Mouse (Mus musculus) heart, embryonic 10.5 days (tissue): ENCODE measurements at regions not wholly inside any gene's neighbourhood (a gene's known extent, or its start where the extent isn't known, plus 50 kb on each side); places are given as distances from the start of the nearest gene placed in this dataset.

Experiments
- DNase-seq: peaks from one replicate; pipeline ENCODE4 v3.0.0-alpha.2; 2017; ENCODE audit warnings: low spot score
- H3K27ac ChIP-seq: fragments of 300-500 bp; sonication (generic); 2 replicates; pipeline ENCODE4 v1.5.1; 2016; ENCODE audit warnings: mild to moderate bottlenecking
- H3K27me3 ChIP-seq: fragments of 300-500 bp; sonication (generic); 2 replicates; pipeline ENCODE4 v1.6.1; 2016; ENCODE audit warnings: mild to moderate bottlenecking; ENCODE audit not compliant: poor library complexity, insufficient read depth, severe bottlenecking
- H3K36me3 ChIP-seq: fragments of 300-500 bp; sonication (generic); 2 replicates; pipeline ENCODE4 v1.6.1; 2016; ENCODE audit warnings: mild to moderate bottlenecking, moderate library complexity
- H3K4me1 ChIP-seq: fragments of 300-500 bp; sonication (generic); 2 replicates; pipeline ENCODE4 v1.6.1; 2016; ENCODE audit warnings: mild to moderate bottlenecking
- H3K4me3 ChIP-seq: fragments of 300-500 bp; sonication (generic); 2 replicates; pipeline ENCODE4 v1.5.1; 2016; ENCODE audit warnings: mild to moderate bottlenecking, moderate library complexity
- H3K9me3 ChIP-seq: fragments of 300-500 bp; sonication (generic); 2 replicates; pipeline ENCODE4 v1.6.1; 2016; ENCODE audit warnings: mild to moderate bottlenecking, moderate library complexity
- WGBS: fragments of 180-500 bp; shearing (Covaris S2); methylation state at CpG from one replicate; pipeline ENCODE4 v1.1.7; 2016; 5-methylcytosine and 5-hydroxymethylcytosine counted together

- no peak overlapping the region for H3K27ac ChIP-seq
- H3K4me3 ChIP-seq, result no peak overlapping the region
- H3K27me3 ChIP-seq, result no peaks in the 10 kb centered on the region
- H3K9me3 ChIP-seq, result no peaks in the 10 kb centered on the region
- H3K4me1 ChIP-seq, result no peaks in the 10 kb centered on the region
- WGBS, result 69% methylated on average over 8 of the region's 8 CpGs
- H3K36me3 ChIP-seq, result no peaks in the 10 kb centered on the region
- no peak for DNase-seq
Observed at GRCm38 (mm10) chr7:40697551-40697950, 200.6 kb upstream of the Vstm2b start.

DNA sequence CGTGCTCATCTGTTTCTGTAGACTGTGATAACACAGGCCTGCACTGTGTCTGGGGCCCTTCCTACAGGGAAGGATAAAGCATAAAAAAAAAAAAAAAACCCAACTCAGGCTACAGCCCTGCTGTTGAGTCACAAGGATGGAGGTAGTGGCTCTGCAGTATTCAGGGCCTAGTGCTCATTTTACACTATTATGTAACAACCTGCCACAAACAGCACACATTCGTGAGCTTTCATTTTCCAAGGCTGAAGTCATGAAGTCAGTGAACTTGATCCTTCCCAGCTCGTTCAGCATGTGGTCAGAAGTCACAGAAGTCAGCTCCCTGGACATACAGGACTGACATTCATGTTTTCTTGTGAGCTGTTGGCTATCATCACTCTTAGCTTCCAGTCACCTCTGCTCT, 199.8 kb upstream of the Vstm2b start:
- no peak overlapping the region for H3K4me3 ChIP-seq
- no peaks in the 10 kb centered on the region for H3K27me3 ChIP-seq
- no peaks in the 10 kb centered on the region for H3K9me3 ChIP-seq
- H3K27ac ChIP-seq, result no peak overlapping the region
- WGBS, result 46% methylated on average over 3 of the region's 3 CpGs
- no peaks in the 10 kb centered on the region for H3K36me3 ChIP-seq
- H3K4me1 ChIP-seq, result no peaks in the 10 kb centered on the region
- DNase-seq, result no peak

GRCm38 (mm10) chr7:40699633-40700032, 198.5 kb upstream of the Vstm2b start:
- Histone ChIP-seq H3K4me1 (no peaks in the 10 kb centered on the region), H3K9me3 (no peaks in the 10 kb centered on the region), H3K4me3 (no peak overlapping the region), H3K27me3 (no peaks in the 10 kb centered on the region), H3K36me3 (no peaks in the 10 kb centered on the region), H3K27ac (no peak overlapping the region)
- 92% methylated on average over 1 of the region's 1 CpGs for WGBS
- DNase-seq, result no peak

DNA sequence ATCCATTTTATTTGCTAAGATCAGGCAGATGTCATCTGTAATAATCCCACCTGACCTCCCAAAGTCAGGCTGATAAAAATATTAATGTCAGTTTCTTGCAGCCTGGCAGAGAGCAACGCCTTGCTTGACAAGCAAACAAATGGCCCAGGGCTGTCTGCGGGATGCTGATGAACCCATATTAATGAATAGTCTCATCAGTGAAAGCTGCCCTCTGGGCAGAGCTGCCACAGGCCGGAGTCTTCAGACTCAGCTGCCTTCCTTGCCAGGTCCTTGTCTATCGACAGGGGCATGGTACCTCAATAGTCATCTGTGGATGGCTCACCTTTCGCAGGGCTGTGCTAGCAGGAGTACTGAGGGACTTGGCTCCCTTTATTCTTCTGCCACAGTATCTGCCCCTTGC, 197.5 kb upstream of the Vstm2b start:
- H3K36me3 ChIP-seq, result no peaks in the 10 kb centered on the region
- 76% methylated on average over 5 of the region's 5 CpGs for WGBS
- H3K27me3 ChIP-seq, result no peaks in the 10 kb centered on the region
- H3K9me3 ChIP-seq, result no peaks in the 10 kb centered on the region
- H3K27ac ChIP-seq, result no peak overlapping the region
- H3K4me3 ChIP-seq, result no peak overlapping the region
- no peak for DNase-seq
- no peaks in the 10 kb centered on the region for H3K4me1 ChIP-seq

DNA sequence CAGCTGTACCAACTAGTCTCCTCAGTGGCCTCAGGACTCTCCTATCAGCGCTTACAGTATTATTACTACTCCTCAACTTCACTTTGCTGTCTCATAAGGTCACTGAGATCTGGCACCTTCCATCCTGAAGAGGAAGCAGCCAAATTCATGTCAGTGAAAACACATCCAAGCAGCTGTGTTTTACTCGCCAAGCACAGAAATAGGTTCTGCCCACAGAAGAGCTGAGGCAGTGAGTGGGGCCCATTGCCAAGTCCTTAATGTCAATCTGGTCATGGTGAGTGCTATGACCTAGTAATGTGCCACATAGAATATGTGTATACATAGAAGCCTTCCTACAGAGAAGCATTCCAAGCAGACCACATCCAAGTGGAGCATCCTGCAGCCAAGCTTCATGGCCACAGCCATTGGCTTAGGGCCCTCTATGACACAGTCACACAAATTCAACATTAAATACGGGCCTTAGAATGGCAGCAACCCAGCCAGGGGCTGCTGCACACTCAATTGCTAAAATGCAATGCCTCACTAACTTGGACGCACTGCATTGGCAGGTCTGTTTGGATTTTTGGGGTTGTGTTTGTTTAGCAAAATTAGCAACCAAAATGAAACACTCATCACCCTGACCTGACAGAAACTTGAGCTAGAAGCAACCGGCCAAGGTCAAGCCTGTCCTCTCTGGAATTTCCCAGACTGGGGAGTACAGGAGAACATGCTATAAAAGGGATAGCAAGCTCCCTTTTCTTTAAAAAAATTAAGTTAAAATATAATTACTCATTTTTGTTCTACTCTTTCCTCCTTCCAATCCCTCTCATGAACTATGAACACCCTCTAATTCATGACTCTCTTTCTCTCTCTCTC, 195.7 kb upstream of the Vstm2b start:
- Histone ChIP-seq H3K36me3 (no peaks in the 10 kb centered on the region), H3K27ac (no peak overlapping the region), H3K9me3 (no peaks in the 10 kb centered on the region), H3K27me3 (no peaks in the 10 kb centered on the region), H3K4me1 (no peaks in the 10 kb centered on the region), H3K4me3 (no peak overlapping the region)
- no peak for DNase-seq
- 78% methylated on average over 5 of the region's 5 CpGs for WGBS

DNA sequence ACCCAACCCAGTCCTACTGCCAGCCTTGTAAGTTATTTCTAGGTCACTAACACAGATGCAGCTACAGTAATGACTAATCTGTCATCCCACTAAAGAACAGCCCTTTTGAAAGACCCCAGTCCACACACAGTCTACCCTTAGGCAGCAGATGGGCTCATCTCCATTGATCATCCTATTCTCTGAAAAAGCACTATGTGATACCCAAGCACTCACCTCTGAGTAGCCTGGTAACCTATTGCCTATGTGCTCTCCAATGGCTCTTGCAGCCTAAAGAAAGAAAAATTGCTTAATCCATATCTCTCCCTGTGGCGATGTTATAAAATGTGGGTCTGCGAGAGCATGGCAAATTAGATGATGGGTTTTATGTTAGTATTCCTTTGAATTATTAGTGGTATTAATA, 189.9 kb upstream of the Vstm2b start:
- no peaks in the 10 kb centered on the region for H3K4me1 ChIP-seq
- no peaks in the 10 kb centered on the region for H3K9me3 ChIP-seq
- H3K27ac ChIP-seq, result no peak overlapping the region
- DNase-seq, result no peak
- no peaks in the 10 kb centered on the region for H3K27me3 ChIP-seq
- WGBS, result 90% methylated on average over 2 of the region's 2 CpGs
- no peak overlapping the region for H3K4me3 ChIP-seq
- no peaks in the 10 kb centered on the region for H3K36me3 ChIP-seq

DNA sequence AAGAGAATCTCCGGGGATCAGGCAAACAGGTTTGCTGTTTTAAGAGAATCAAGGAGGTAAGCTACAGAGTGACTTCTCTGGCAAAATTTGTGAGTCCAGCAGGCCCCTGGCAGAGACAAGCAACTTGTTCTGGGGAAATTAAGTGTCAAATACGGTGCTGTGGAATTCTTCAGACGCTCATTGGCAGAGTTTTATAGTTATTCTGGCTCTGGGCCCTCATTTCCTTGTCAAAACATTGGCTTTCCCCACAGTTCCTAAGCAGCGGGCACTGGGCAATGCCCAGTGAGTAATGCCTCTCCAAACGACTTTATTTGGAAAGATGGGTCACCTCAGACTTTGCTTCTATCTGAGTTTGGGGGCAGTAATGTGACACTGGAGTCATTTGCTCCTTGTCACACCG, 180.1 kb upstream of the Vstm2b start:
- Histone ChIP-seq H3K4me3 (no peak overlapping the region), H3K9me3 (no peaks in the 10 kb centered on the region), H3K27ac (no peak overlapping the region), H3K36me3 (no peaks in the 10 kb centered on the region), H3K4me1 (no peaks in the 10 kb centered on the region), H3K27me3 (no peaks in the 10 kb centered on the region)
- WGBS, result 76% methylated on average over 6 of the region's 6 CpGs
- no peak for DNase-seq

DNA sequence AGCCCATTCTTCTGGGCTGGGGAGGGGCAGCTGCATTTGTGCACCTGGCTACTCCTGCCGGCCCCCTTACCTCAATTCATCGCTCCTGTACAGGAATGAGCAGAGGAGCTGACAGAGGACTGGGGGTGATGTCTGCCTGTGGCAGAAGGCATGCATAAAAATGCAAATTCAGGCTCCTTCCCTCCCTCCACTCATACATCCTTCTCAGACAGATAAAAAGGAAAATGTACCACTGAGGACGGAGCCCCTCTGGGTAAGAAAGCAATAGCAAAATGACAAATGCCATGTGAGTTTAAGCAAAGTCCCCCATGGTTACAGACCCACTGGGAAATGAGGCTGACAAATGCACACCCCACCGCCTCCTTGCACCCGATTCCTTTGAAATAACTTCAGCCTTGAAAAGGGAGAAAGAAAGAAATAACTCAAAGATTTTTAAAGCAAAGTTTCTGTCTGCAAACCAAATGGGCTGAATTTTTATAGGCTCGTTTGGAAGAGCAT, 161.1 kb upstream of the Vstm2b start:
- Histone ChIP-seq H3K4me3 (no peak overlapping the region), H3K27ac (no peak overlapping the region), H3K36me3 (no peaks in the 10 kb centered on the region), H3K27me3 (no peaks in the 10 kb centered on the region), H3K4me1 (no peaks in the 10 kb centered on the region), H3K9me3 (no peaks in the 10 kb centered on the region)
- DNase-seq, result no peak
- WGBS, result 57% methylated on average over 6 of the region's 6 CpGs

DNA sequence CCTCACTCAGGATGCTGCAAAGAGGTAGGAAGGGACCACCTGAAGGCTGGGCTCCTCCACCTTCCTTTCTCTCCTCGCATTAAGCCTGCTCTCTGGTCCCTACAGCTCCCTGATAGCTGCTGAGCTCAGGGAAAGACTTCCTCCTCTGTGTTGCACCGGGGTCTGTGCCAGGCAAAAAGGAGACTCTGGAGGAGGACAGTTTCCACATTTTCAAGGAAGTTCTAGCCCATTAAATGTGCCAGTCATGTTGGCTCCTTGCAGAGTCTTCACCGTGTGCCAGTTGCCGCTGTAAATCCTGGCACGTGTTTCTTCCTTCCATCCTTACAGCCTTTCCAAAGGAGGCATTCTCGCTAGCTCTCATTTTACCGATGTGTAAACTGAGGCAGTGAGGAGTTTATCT, 160.6 kb upstream of the Vstm2b start:
- 77% methylated on average over 7 of the region's 7 CpGs for WGBS
- H3K4me3 ChIP-seq, result no peak overlapping the region
- no peaks in the 10 kb centered on the region for H3K9me3 ChIP-seq
- no peaks in the 10 kb centered on the region for H3K27me3 ChIP-seq
- no peaks in the 10 kb centered on the region for H3K36me3 ChIP-seq
- DNase-seq, result no peak
- no peak overlapping the region for H3K27ac ChIP-seq
- no peaks in the 10 kb centered on the region for H3K4me1 ChIP-seq

DNA sequence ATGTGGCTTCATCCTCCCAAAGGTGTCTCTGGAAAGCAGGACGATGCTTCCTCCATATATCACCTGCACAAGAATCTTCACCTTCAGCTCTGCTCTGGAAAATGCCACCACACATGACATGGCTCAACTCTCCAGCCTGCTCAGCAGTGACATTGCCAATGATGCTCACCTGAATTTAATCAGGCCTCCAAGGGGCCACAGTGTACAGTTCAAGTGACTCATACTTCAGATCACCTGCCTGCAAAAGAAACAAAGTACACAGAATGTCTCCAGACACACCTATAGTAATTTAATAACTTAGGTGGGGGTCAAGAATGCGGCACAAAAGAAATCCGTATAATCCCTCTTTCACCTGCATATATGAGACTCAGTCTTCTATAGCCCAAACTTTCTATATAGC, 160.0 kb upstream of the Vstm2b start:
- H3K27me3 ChIP-seq, result no peaks in the 10 kb centered on the region
- H3K27ac ChIP-seq, result no peak overlapping the region
- no peak for DNase-seq
- no peaks in the 10 kb centered on the region for H3K4me1 ChIP-seq
- WGBS, result 85% methylated on average over 3 of the region's 3 CpGs
- H3K9me3 ChIP-seq, result no peaks in the 10 kb centered on the region
- H3K4me3 ChIP-seq, result no peak overlapping the region
- H3K36me3 ChIP-seq, result no peaks in the 10 kb centered on the region

DNA sequence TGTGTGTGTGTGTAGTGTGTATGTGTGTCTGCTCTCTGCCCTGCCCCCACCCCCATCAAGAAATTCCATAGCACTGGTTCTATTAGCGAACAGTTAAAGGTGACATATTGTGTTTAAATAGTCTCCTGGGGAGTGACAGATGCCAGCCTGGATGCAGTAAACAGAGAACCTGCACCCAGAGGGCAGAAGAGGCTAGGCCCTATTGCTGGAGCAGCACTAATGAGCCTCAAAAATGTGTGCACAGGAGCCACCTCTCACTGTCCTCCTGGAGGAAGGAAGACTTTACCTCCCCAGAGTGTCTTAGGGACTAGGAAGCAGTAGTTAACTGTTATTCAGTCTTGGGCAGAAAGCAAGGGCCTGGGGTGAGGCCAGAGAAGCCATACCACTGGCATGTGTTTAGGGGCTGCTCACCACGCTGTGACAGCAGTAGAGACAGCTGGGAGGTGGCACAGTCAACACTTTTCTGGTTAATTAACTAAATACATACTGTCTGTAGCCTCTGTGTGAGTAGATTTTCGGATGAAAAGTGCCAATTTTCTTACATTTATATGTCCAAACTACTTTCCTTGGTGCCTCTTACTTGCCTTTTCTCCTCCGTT, 155.5 kb upstream of the Vstm2b start:
- H3K4me1 ChIP-seq, result no peaks in the 10 kb centered on the region
- no peak overlapping the region for H3K27ac ChIP-seq
- H3K4me3 ChIP-seq, result no peak overlapping the region
- H3K9me3 ChIP-seq, result no peaks in the 10 kb centered on the region
- H3K27me3 ChIP-seq, result no peaks in the 10 kb centered on the region
- DNase-seq, result no peak
- WGBS, result 55% methylated on average over 4 of the region's 4 CpGs
- H3K36me3 ChIP-seq, result no peaks in the 10 kb centered on the region

GRCm38 (mm10) chr7:40751779-40752178, 146.3 kb upstream of the Vstm2b start:
- Histone ChIP-seq H3K27ac (no peak overlapping the region), H3K4me3 (no peak overlapping the region), H3K27me3 (no peaks in the 10 kb centered on the region), H3K4me1 (no peaks in the 10 kb centered on the region), H3K9me3 (no peaks in the 10 kb centered on the region), H3K36me3 (no peaks in the 10 kb centered on the region)
- WGBS, result 51% methylated on average over 2 of the region's 2 CpGs
- DNase-seq, result no peak

- Histone ChIP-seq H3K36me3 (no peaks in the 10 kb centered on the region), H3K27ac (no peak overlapping the region), H3K9me3 (no peaks in the 10 kb centered on the region), H3K4me1 (no peaks in the 10 kb centered on the region), H3K27me3 (no peaks in the 10 kb centered on the region), H3K4me3 (no peak overlapping the region)
- no peak for DNase-seq
- 57% methylated on average over 3 of the region's 3 CpGs for WGBS
Observed at GRCm38 (mm10) chr7:40752195-40752594, 145.9 kb upstream of the Vstm2b start.
